In genomic region chr11:117654380-117654924, GRCm38 (mm10) we compare ENCODE assay signal across 8 mouse cellular contexts. TPM values are rescaled to one million over a fixed set of nuclear protein-coding genes. Genes with fewer than 3 reads are reported as not detected.
DNase-seq lines count a peak whose midpoint lies in the region; ATAC-seq and TF ChIP-seq lines count a peak whose summit lies in the region.

No protein-coding gene starts in this region.

- H3K9me3 ChIP-seq in heart, embryonic 12.5 days (replicated peaks) = no peaks in the 10 kb centered on the region
- H3K9me3 ChIP-seq in kidney, postnatal 0 days (replicated peaks; ENCODE audit: low read length) = no peaks in the 10 kb centered on the region
- H3K9me3 ChIP-seq in liver, embryonic 11.5 days (ENCODE audit: control insufficient read depth, low read length) = no peaks in the 10 kb centered on the region
- H3K9me3 ChIP-seq in stomach, embryonic 14.5 days (ENCODE audit: control insufficient read depth, low read depth, low read length) = no peaks in the 10 kb centered on the region

- peaks cover 23% of the 10 kb centered on the region for H3K4me1 ChIP-seq in heart, embryonic 12.5 days (replicated peaks)
- H3K4me1 ChIP-seq in kidney, postnatal 0 days (replicated peaks; ENCODE audit: insufficient read depth, low read length) = peaks cover 14% of the 10 kb centered on the region
- H3K4me1 ChIP-seq in liver, embryonic 11.5 days (replicated peaks; ENCODE audit: control insufficient read depth, insufficient read depth, low read length) = peaks cover 21% of the 10 kb centered on the region
- H3K4me1 ChIP-seq in stomach, embryonic 14.5 days (ENCODE audit: control insufficient read depth, insufficient read depth, low read length) = peaks cover 21% of the 10 kb centered on the region

- peaks cover 12% of the 10 kb centered on the region for H3K27me3 ChIP-seq in heart, embryonic 12.5 days (replicated peaks)
- no peaks in the 10 kb centered on the region for H3K27me3 ChIP-seq in kidney, postnatal 0 days (ENCODE audit: insufficient read depth, low read length)
- peaks cover 20% of the 10 kb centered on the region for H3K27me3 ChIP-seq in liver, embryonic 11.5 days (replicated peaks; ENCODE audit: control insufficient read depth, insufficient read depth, low read length)
- H3K27me3 ChIP-seq in stomach, embryonic 14.5 days (ENCODE audit: control insufficient read depth, insufficient read depth, low read length) = no peaks in the 10 kb centered on the region

- H3K9ac ChIP-seq in heart, embryonic 12.5 days = peak overlapping the region; percentile 98
- peak overlapping the region; percentile 98 for H3K9ac ChIP-seq in kidney, postnatal 0 days (ENCODE audit: low read depth, low read length)
- H3K9ac ChIP-seq in liver, embryonic 11.5 days (ENCODE audit: low read depth, low read length) = peak overlapping the region; percentile 91
- H3K9ac ChIP-seq in stomach, embryonic 14.5 days (replicated peaks; ENCODE audit: low read depth, low read length) = peak overlapping the region; percentile 96

- H3K4me2 ChIP-seq in heart, embryonic 12.5 days = peak overlapping the region; percentile 94
- peak overlapping the region; percentile 86 for H3K4me2 ChIP-seq in kidney, postnatal 0 days (ENCODE audit: low read length)
- H3K4me2 ChIP-seq in liver, embryonic 11.5 days = peak overlapping the region; percentile 99
- peak overlapping the region; percentile 78 for H3K4me2 ChIP-seq in stomach, embryonic 14.5 days (replicated peaks; ENCODE audit: low read depth, low read length)

- peak overlapping the region; percentile 97 for H3K27ac ChIP-seq in heart, embryonic 12.5 days (ENCODE audit: poor library complexity, severe bottlenecking)
- H3K27ac ChIP-seq in kidney, postnatal 0 days = peak overlapping the region; percentile 95
- peak overlapping the region; percentile 77 for H3K27ac ChIP-seq in liver, embryonic 11.5 days (ENCODE audit: low read depth, low read length)
- peak overlapping the region; percentile 95 for H3K27ac ChIP-seq in stomach, embryonic 14.5 days (ENCODE audit: low read length)

- 1% methylated on average over 71 of the region's 71 CpGs for WGBS in heart, embryonic 12.5 days
- under 1% methylated on average over 56 of the region's 71 CpGs for WGBS in kidney, postnatal 0 days
- under 1% methylated on average over 70 of the region's 71 CpGs for WGBS in liver, embryonic 11.5 days
- under 1% methylated on average over 68 of the region's 71 CpGs for WGBS in stomach, embryonic 14.5 days

- no peaks in the 10 kb centered on the region for H3K36me3 ChIP-seq in heart, embryonic 12.5 days
- no peaks in the 10 kb centered on the region for H3K36me3 ChIP-seq in kidney, postnatal 0 days (ENCODE audit: insufficient read depth, low read length)
- H3K36me3 ChIP-seq in liver, embryonic 11.5 days (ENCODE audit: control insufficient read depth, insufficient read depth, low read length) = no peaks in the 10 kb centered on the region
- no peaks in the 10 kb centered on the region for H3K36me3 ChIP-seq in stomach, embryonic 14.5 days (ENCODE audit: control insufficient read depth, insufficient read depth, low read length)

- peak overlapping the region; percentile 96 for H3K4me3 ChIP-seq in heart, embryonic 12.5 days
- peak overlapping the region; percentile 93 for H3K4me3 ChIP-seq in kidney, postnatal 0 days (replicated peaks; ENCODE audit: low read depth, low read length)
- H3K4me3 ChIP-seq in liver, embryonic 11.5 days (ENCODE audit: low read depth, low read length) = peak overlapping the region; percentile 83
- H3K4me3 ChIP-seq in stomach, embryonic 14.5 days (ENCODE audit: low read depth, low read length) = peak overlapping the region; percentile 82

- ATAC-seq in erythroid progenitor cell, adult 5-6 weeks (replicated peaks; ENCODE audit: low FRiP score, poor library complexity, severe bottlenecking) = peak; percentile 95
- ATAC-seq in heart, embryonic 12.5 days (ENCODE audit: insufficient number of reproducible peaks, low FRiP score) = peak; percentile 98
- ATAC-seq in kidney, postnatal 0 days (replicated peaks; ENCODE audit: low FRiP score, low read depth) = peak; percentile 96
- ATAC-seq in liver, embryonic 11.5 days (replicated peaks; ENCODE audit: low FRiP score) = peak; percentile 94
- peak; percentile 97 for ATAC-seq in stomach, embryonic 14.5 days (ENCODE audit: insufficient number of reproducible peaks, insufficient read depth, low FRiP score, low read depth)

- no peak; the same call in 1 of the 2 replicates for TF ChIP-seq CTCF in kidney, postnatal 0 days (IDR thresholded peaks at IDR 0.05; ENCODE audit: low read depth)

- DNase-seq in CD4-positive helper T cell, adult 2 months (ENCODE audit: low read depth, low spot score) = peak; percentile 99
- peak; percentile 99 for DNase-seq in brain, embryonic 18.5 days (ENCODE audit: low read depth, low spot score)
- peak; percentile 100 for DNase-seq in kidney, postnatal 0 days (ENCODE audit: low spot score)
- DNase-seq in liver, embryonic 11.5 days (ENCODE audit: low spot score) = peak; percentile 97
- peak; percentile 99 for DNase-seq in naive thymus-derived CD4-positive, alpha-beta T cell, adult 2 months (ENCODE audit: low read depth)

RNA-seq across cellular contexts. Expression of gene Tnrc6c, which starts 0.4 kb away (rescaled TPM):
- 10.8 and 13.4 TPM in 2 replicates for total RNA-seq in erythroid progenitor cell, adult 5-6 weeks (2015; ENCODE audit: low replicate concordance)
- total RNA-seq in erythroid progenitor cell, adult 5-6 weeks (2017; ENCODE audit: low replicate concordance) = 11.6 and 13.9 TPM in 2 replicates
- 7.6 and 8.2 TPM in 2 replicates for polyA plus RNA-seq in heart, embryonic 12.5 days (2016; fragmentation: Nextera tagmentation; extraction: Ambion mirVana)
- 8.7 and 8.8 TPM in 2 replicates for polyA plus RNA-seq in kidney, postnatal 0 days (2015; fragmentation: Nextera tagmentation; extraction: Ambion mirVana)
- 8.0 TPM in 2 replicates for polyA plus RNA-seq in liver, embryonic 11.5 days (2014; fragmentation: Nextera tagmentation; extraction: Ambion mirVana)
- polyA plus RNA-seq in stomach, embryonic 14.5 days (2014; fragmentation: Nextera tagmentation; extraction: Ambion mirVana) = 15.5 TPM in 2 replicates

Comparison
In these comparisons a context has a peak if more than half of its experiments do, and no peak if none do; other contexts are left out.
1. Peak in every context shown above with its lines: DNase-seq, ATAC-seq, H3K4me3 ChIP-seq and H3K27ac ChIP-seq.